Mouse (Mus musculus) limb, embryonic 14.5 days (tissue): Measurements from ENCODE around the gene Ift88. TPM values are rescaled to one million over a fixed set of nuclear protein-coding genes. Genes with fewer than 3 reads are reported as not detected.

ENCODE experiments used
- ATAC-seq: fragments of 200-750 bp; cut with Nextera tagmentation; 2 replicates; pipeline ENCODE4 v1.8.0; 2017; ENCODE audit warnings: low read depth, moderate number of reproducible peaks, moderate TSS enrichment; ENCODE audit not compliant: low FRiP score
- DNase-seq: peaks from one replicate; pipeline ENCODE4 v3.0.0-alpha.2; 2015; ENCODE audit warnings: low spot score
- H3K27ac ChIP-seq: fragments of 300-500 bp; sonication (generic); replicated peaks from 2 replicates; pipeline ENCODE4 v1.5.1; 2014; ENCODE audit warnings: low read depth, mild to moderate bottlenecking, low read length, moderate library complexity, mixed read lengths
- H3K27me3 ChIP-seq: fragments of 300-500 bp; sonication (generic); 2 replicates; pipeline ENCODE4 v1.6.1; 2014; ENCODE audit warnings: low read length, mixed read lengths; ENCODE audit not compliant: control insufficient read depth, insufficient read depth
- H3K36me3 ChIP-seq: fragments of 300-500 bp; sonication (generic); 2 replicates; pipeline ENCODE4 v1.6.1; 2014; ENCODE audit warnings: mild to moderate bottlenecking, low read length, moderate library complexity, mixed read lengths; ENCODE audit not compliant: control insufficient read depth, insufficient read depth
- H3K4me1 ChIP-seq: fragments of 300-500 bp; sonication (generic); 2 replicates; pipeline ENCODE4 v1.6.1; 2014; ENCODE audit warnings: antibody characterized with exemption, low read length, mixed read lengths; ENCODE audit not compliant: control insufficient read depth, insufficient read depth
- H3K4me2 ChIP-seq: fragments of 300-500 bp; sonication (generic); replicated peaks from 2 replicates; pipeline ENCODE4 v1.6.1; 2014; ENCODE audit warnings: low read depth, mild to moderate bottlenecking, low read length, moderate library complexity; ENCODE audit not compliant: severe bottlenecking
- H3K4me3 ChIP-seq: fragments of 300-500 bp; sonication (generic); replicated peaks from 2 replicates; pipeline ENCODE4 v1.5.1; 2014; ENCODE audit warnings: low read length
- H3K9ac ChIP-seq: fragments of 300-500 bp; sonication (generic); 2 replicates; pipeline ENCODE4 v1.6.1; 2014; ENCODE audit warnings: mild to moderate bottlenecking, low read depth, low read length, moderate library complexity; ENCODE audit not compliant: severe bottlenecking
- H3K9me3 ChIP-seq: fragments of 300-500 bp; sonication (generic); 2 replicates; pipeline ENCODE4 v1.6.1; 2016; ENCODE audit warnings: low read length; ENCODE audit not compliant: control insufficient read depth
- POLR2A ChIP-seq: fragments of 200-500 bp; IDR thresholded peaks from 2 replicates; pipeline ENCODE4 v1.8.0; 2012; ENCODE audit warnings: inconsistent platforms, mild to moderate bottlenecking, moderate library complexity, borderline replicate concordance; ENCODE audit not compliant: insufficient read depth, insufficient read length; ENCODE audit errors: extremely low read depth
- WGBS: fragments of 180-500 bp; shearing (Covaris S2); extraction: QIAGEN DNeasy Blood & Tissue Kit; methylation state at CpG from one replicate; pipeline ENCODE4 v1.1.7; 2014; 5-methylcytosine and 5-hydroxymethylcytosine counted together
- polyA plus RNA-seq, 2 experiments: library from polyadenylated mRNA; depleted of rRNA in 1 of 2; stranded (reverse) in 1 of 2; unstranded in 1 of 2; fragments of >200 nt; fragmentation: Nextera tagmentation in 1 of 2; extraction: Ambion mirVana in 1 of 2; gene quantifications; 2 replicates each; pipeline versions ENCODE4 v1.2.1 to v1.2.3; 2012 to 2014

Ift88 gene
- polyA plus RNA-seq, 2 experiments = 18.0 to 23.9 TPM

DNA sequence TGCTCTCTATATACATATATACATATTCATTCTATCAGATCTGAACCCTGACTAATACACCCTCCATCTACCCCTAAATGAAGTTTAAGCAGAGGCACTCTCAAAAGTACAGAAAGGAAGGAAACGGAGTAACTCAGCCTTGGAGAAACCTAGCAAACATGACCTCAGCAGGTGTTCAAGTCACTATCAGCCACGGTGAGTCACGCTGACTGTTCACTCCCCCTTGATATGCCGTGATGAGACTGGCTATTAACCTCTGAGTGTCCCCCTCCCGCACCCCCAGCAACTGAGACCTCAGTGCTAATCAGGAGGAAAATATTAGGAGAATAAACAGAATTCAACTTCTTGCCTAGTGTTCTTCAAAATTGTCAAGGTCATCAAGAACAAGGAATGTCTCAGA is 38.2 kb upstream of the Ift88 start:
- WGBS = 88% methylated on average over 5 of the region's 5 CpGs
- ATAC-seq = no peak

DNA sequence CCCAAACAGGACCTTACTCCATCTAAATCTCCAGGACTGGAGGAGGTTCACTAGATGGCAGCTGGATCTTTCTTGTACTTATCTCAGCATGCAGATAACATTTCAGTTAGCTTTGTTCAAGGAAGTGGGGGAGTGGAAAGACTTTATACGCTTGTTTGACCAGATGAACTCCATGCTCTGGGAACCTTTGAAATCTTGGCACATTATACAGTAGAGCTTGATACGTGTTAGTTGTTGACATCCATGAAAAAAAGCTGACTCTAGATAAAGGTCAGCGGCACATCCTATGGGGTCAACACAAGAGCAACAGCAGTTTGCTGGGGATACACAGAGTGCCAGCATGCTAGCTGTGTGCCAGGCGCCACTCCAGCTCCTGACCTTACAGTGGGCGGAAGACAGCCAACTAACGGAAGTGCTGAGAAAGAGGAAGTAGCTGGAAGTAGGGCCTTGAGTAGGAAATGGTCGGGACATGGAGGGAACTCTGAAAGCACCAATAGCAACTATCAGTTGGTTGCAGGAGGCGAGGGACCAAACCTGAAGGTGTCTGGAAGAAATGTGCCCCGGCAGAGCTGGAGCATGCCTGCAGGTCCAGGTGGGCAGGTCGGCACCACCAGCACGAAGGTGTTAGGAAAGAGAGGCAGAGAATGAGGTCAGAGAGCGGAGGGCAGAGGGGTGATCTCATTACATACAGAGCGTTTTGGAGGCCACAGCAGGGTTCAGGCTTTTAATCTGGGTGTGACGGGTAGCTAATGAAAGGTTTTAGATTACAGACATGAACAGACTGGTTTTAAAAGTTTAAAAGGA is 36.9 kb upstream of the Ift88 start:
- no peak for ATAC-seq
- WGBS = 41% methylated on average over 14 of the region's 14 CpGs

More for the DNA sequence above, 38.2 kb upstream of the Ift88 start:
- no peak overlapping the region for H3K4me2 ChIP-seq
- no peaks in the 10 kb centered on the region for H3K27me3 ChIP-seq
- no peaks in the 10 kb centered on the region for H3K9me3 ChIP-seq
- no peak overlapping the region for H3K9ac ChIP-seq
- H3K4me1 ChIP-seq = peaks cover 11% of the 10 kb centered on the region
- H3K27ac ChIP-seq = no peak overlapping the region
- no peak overlapping the region for H3K4me3 ChIP-seq
- no peak for DNase-seq
- no peak for TF ChIP-seq POLR2A
- H3K36me3 ChIP-seq = no peaks in the 10 kb centered on the region

GRCm38 (mm10) chr14:57391621-57392020 is 32.2 kb upstream of the Ift88 start:
- peaks cover 11% of the 10 kb centered on the region for H3K4me1 ChIP-seq
- no peak overlapping the region for H3K27ac ChIP-seq
- H3K9ac ChIP-seq = no peak overlapping the region
- no peak overlapping the region for H3K4me2 ChIP-seq
- H3K4me3 ChIP-seq = no peak overlapping the region
- DNase-seq (no peak), ATAC-seq (no peak)
- WGBS = 62% methylated on average over 4 of the region's 4 CpGs
- H3K36me3 ChIP-seq = no peaks in the 10 kb centered on the region
- no peak for TF ChIP-seq POLR2A
- no peaks in the 10 kb centered on the region for H3K27me3 ChIP-seq
- H3K9me3 ChIP-seq = no peaks in the 10 kb centered on the region

More for the DNA sequence above, 36.9 kb upstream of the Ift88 start:
- H3K4me2 ChIP-seq = no peak overlapping the region
- no peak for DNase-seq
- H3K4me1 ChIP-seq = peaks cover 11% of the 10 kb centered on the region
- no peak overlapping the region for H3K27ac ChIP-seq
- no peak overlapping the region for H3K4me3 ChIP-seq
- H3K9me3 ChIP-seq = no peaks in the 10 kb centered on the region
- H3K9ac ChIP-seq = no peak overlapping the region
- no peaks in the 10 kb centered on the region for H3K36me3 ChIP-seq
- no peak for TF ChIP-seq POLR2A
- no peaks in the 10 kb centered on the region for H3K27me3 ChIP-seq

DNA sequence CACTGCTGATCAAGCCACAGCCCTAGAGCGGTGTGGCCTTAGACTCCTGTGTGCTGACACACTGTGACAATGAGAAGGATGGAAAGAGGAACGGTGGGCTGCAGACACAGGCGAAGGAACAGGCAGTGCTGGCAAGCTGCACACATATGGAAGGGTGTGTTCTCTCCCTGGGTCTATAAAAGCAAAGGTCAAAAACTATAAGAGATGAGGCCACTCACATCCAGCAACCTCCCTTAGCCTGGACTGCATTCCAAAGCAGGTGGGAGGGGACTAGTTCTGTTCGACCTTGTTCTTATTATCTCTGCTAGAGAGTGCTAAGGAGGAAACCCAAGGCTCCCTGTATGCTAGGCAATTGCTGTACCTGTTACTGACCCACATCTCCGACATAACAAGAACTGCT is 31.6 kb upstream of the Ift88 start:
- 60% methylated on average over 5 of the region's 5 CpGs for WGBS
- Histone ChIP-seq H3K9ac (no peak overlapping the region), H3K27ac (no peak overlapping the region), H3K4me2 (no peak overlapping the region), H3K4me1 (peaks cover 6% of the 10 kb centered on the region; the same call in 1 of the 2 replicates), H3K36me3 (no peaks in the 10 kb centered on the region), H3K9me3 (no peaks in the 10 kb centered on the region), H3K4me3 (no peak overlapping the region), H3K27me3 (no peaks in the 10 kb centered on the region)
- DNase-seq = no peak
- TF ChIP-seq POLR2A = no peak
- no peak for ATAC-seq

DNA sequence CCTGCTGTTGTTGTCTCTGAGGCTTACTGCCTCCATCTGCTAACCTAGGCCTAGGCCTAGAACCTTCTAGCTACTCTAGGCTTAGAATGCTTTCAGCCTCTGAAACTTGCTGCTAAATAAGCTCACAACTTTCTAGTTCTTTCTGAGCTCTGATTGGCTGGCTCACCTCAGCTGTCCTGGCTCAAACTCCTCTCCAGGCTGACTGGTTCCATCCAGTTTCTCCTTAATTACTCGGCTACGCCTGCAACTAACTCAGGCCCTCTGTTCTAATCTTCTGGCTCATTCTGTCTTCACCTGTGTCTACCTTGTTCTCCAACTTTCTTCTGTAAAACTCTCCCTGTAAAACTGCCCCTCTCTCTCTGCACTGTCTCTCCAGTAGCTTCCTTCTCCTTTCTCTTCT is 28.4 kb upstream of the Ift88 start:
- Histone ChIP-seq H3K27me3 (no peaks in the 10 kb centered on the region), H3K36me3 (no peaks in the 10 kb centered on the region), H3K4me2 (no peak overlapping the region), H3K9me3 (no peaks in the 10 kb centered on the region), H3K4me1 (no peaks in the 10 kb centered on the region), H3K27ac (no peak overlapping the region), H3K9ac (no peak overlapping the region), H3K4me3 (no peak overlapping the region)
- no peak for TF ChIP-seq POLR2A
- DNase-seq (no peak), ATAC-seq (no peak)
- WGBS = 63% methylated on average over 2 of the region's 2 CpGs
